Mouse (Mus musculus) midbrain, embryonic 14.5 days (tissue): ENCODE data around the gene Tmem33. TPM values are rescaled to one million over a fixed set of nuclear protein-coding genes. Genes with fewer than 3 reads are reported as not detected.
A peak's percentile ranks its signal among the peaks of the same experiment; 100 is the strongest.

Source experiments
- ATAC-seq: fragments of 200-750 bp; cut with Nextera tagmentation; 2 replicates; pipeline ENCODE4 v1.8.0; 2017; ENCODE audit warnings: moderate number of reproducible peaks, moderate library complexity; ENCODE audit not compliant: low FRiP score, low TSS enrichment
- DNase-seq: peaks from one replicate; pipeline ENCODE4 v3.0.0-alpha.2; 2015
- H3K27ac ChIP-seq: fragments of 300-500 bp; sonication (generic); replicated peaks from 2 replicates; pipeline ENCODE4 v1.5.1; 2014; ENCODE audit warnings: mild to moderate bottlenecking, low read depth, low read length, moderate library complexity
- H3K27me3 ChIP-seq: fragments of 300-500 bp; sonication (generic); 2 replicates; pipeline ENCODE4 v1.6.1; 2014; ENCODE audit warnings: low read length, control low read depth, mixed read lengths; ENCODE audit not compliant: control insufficient read depth, insufficient read depth
- H3K36me3 ChIP-seq: fragments of 300-500 bp; sonication (generic); 2 replicates; pipeline ENCODE4 v1.6.1; 2014; ENCODE audit warnings: low read length, control low read depth; ENCODE audit not compliant: control insufficient read depth, insufficient read depth
- H3K4me1 ChIP-seq: fragments of 300-500 bp; sonication (generic); 2 replicates; pipeline ENCODE4 v1.6.1; 2014; ENCODE audit warnings: mild to moderate bottlenecking, antibody characterized with exemption, low read length, control low read depth; ENCODE audit not compliant: control insufficient read depth, insufficient read depth
- H3K4me2 ChIP-seq: fragments of 300-500 bp; sonication (generic); 2 replicates; pipeline ENCODE4 v1.6.1; 2014; ENCODE audit warnings: mild to moderate bottlenecking, low read length, moderate library complexity
- H3K4me3 ChIP-seq: fragments of 300-500 bp; sonication (generic); replicated peaks from 2 replicates; pipeline ENCODE4 v1.5.1; 2014; ENCODE audit warnings: low read depth, low read length
- H3K9ac ChIP-seq: fragments of 300-500 bp; sonication (generic); replicated peaks from 2 replicates; pipeline ENCODE4 v1.6.1; 2014; ENCODE audit warnings: mild to moderate bottlenecking, low read length, moderate library complexity
- H3K9me3 ChIP-seq: fragments of 300-500 bp; sonication (generic); 2 replicates; pipeline ENCODE4 v1.6.1; 2016; ENCODE audit warnings: low read length, control low read depth, mixed read lengths; ENCODE audit not compliant: control insufficient read depth
- WGBS: fragments of 180-500 bp; shearing (Covaris S2); extraction: QIAGEN DNeasy Blood & Tissue Kit; methylation state at CpG from one replicate; pipeline ENCODE4 v1.1.7; 2014; 5-methylcytosine and 5-hydroxymethylcytosine counted together
- polyA plus RNA-seq: library from polyadenylated mRNA; unstranded; fragments of >200 nt; fragmentation: Nextera tagmentation; extraction: Ambion mirVana; gene quantifications from 2 replicates; pipeline ENCODE4 v1.2.1, GENCODE M21; 2014

Gene Tmem33
- polyA plus RNA-seq, 1 experiment from 2014 or later: 70.6 TPM

- ATAC-seq (no peak), DNase-seq (peak; percentile 83)
- Histone ChIP-seq H3K27me3 (peaks cover 29% of the 10 kb centered on the region), H3K4me2 (no peak overlapping the region), H3K9ac (no peak overlapping the region), H3K4me1 (no peaks in the 10 kb centered on the region), H3K4me3 (no peak overlapping the region), H3K36me3 (no peaks in the 10 kb centered on the region), H3K9me3 (no peaks in the 10 kb centered on the region), H3K27ac (no peak overlapping the region)
- WGBS: 7% methylated on average over 1 of the region's 1 CpGs
Observed at GRCm38 (mm10) chr5:67238303-67238702, 22.1 kb upstream of the Tmem33 start.

DNA sequence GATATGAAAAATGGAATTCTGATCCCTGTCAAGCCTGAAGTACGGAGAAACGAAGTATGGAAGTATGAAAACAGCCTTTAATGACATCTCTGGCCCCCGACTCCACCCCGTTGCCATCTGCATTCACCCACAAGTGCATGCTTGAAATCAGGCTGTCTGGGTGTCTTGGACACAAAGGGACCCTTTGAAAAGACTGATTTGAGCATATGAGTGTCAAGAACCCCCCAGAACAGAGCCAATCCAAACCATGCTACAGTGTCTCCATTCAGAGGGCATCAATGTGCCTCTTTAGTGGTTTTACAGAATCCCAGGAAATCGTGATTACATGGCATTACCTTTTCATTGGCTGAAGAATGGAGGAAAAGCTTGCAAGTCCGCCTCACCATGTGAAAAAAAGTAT, 18.7 kb upstream of the Tmem33 start:
- no peak overlapping the region for H3K4me2 ChIP-seq
- H3K27me3 ChIP-seq: 0 out of 2 replicates have a peak, but pooled peaks cover 2% of the 10 kb centered on the region
- ATAC-seq: no peak
- H3K9me3 ChIP-seq: no peaks in the 10 kb centered on the region
- H3K4me3 ChIP-seq: no peak overlapping the region
- DNase-seq: no peak
- no peaks in the 10 kb centered on the region for H3K36me3 ChIP-seq
- no peak overlapping the region for H3K9ac ChIP-seq
- H3K27ac ChIP-seq: no peak overlapping the region
- 45% methylated on average over 6 of the region's 6 CpGs for WGBS
- H3K4me1 ChIP-seq: no peaks in the 10 kb centered on the region

DNA sequence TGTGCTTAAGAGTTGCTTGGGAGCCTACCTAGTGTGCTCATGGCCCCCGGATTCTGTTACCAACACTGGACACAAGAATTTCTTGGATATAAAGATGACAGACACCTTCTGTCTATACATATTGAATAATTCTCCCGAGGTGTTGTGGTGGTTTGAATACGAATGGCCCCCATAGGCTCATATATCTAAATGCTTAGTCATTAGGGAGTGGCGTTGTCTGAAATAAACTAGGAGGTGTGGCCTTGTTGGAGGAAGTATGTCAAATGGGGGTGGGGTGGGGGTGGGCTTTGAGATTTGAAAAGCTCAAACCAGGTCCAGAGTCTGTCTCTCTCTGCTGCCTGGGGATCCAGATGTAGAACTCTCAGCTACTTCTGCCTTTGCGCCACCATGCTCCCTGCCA, 17.1 kb upstream of the Tmem33 start:
- ATAC-seq: no peak
- H3K9me3 ChIP-seq: no peaks in the 10 kb centered on the region
- H3K36me3 ChIP-seq: no peaks in the 10 kb centered on the region
- H3K27me3 ChIP-seq: no peaks in the 10 kb centered on the region
- 92% methylated on average over 5 of the region's 5 CpGs for WGBS
- no peak overlapping the region for H3K4me3 ChIP-seq
- no peaks in the 10 kb centered on the region for H3K4me1 ChIP-seq
- DNase-seq: no peak
- H3K27ac ChIP-seq: no peak overlapping the region
- H3K9ac ChIP-seq: no peak overlapping the region
- no peak overlapping the region for H3K4me2 ChIP-seq

DNA sequence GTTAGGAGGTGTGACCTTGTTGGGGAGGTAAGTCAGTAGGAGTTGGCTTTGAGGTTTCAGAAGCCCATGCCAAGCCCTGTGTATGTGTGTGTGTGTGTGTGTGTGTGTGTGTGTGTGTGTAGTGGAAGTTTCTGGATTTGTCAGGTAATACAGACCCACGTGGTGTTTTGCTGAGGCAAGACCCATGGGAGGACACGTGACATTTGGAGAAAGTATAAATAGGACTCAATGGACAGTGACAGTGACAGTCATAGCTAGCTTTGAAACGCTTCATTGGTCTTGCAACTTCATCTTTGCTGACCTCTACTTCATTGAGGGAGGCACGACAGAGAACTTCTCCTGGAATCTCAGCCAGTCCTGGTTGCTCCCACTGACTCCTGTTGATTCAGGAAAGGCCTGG, 8.1 kb upstream of the Tmem33 start:
- Histone ChIP-seq H3K4me3 (no peak overlapping the region), H3K9me3 (no peaks in the 10 kb centered on the region), H3K27me3 (no peaks in the 10 kb centered on the region), H3K27ac (no peak overlapping the region), H3K4me1 (no peaks in the 10 kb centered on the region), H3K9ac (no peak overlapping the region), H3K4me2 (no peak overlapping the region), H3K36me3 (no peaks in the 10 kb centered on the region)
- 78% methylated on average over 4 of the region's 4 CpGs for WGBS
- ATAC-seq (no peak), DNase-seq (no peak)

- Histone ChIP-seq H3K4me3 (no peak overlapping the region), H3K27me3 (no peaks in the 10 kb centered on the region), H3K4me2 (no peak overlapping the region), H3K27ac (no peak overlapping the region), H3K4me1 (no peaks in the 10 kb centered on the region), H3K36me3 (no peaks in the 10 kb centered on the region), H3K9ac (no peak overlapping the region), H3K9me3 (no peaks in the 10 kb centered on the region)
- ATAC-seq (no peak), DNase-seq (no peak)
- WGBS: 80% methylated on average over 8 of the region's 8 CpGs
Observed at GRCm38 (mm10) chr5:67255664-67256063, 4.7 kb upstream of the Tmem33 start.

GRCm38 (mm10) chr5:67258473-67258872, 1.9 kb upstream of the Tmem33 start:
- no peak overlapping the region for H3K4me3 ChIP-seq
- no peaks in the 10 kb centered on the region for H3K9me3 ChIP-seq
- ATAC-seq: no peak
- peaks cover 10% of the 10 kb centered on the region; the same call in 1 of the 2 replicates for H3K36me3 ChIP-seq
- H3K27me3 ChIP-seq: no peaks in the 10 kb centered on the region
- no peak for DNase-seq
- no peak overlapping the region for H3K4me2 ChIP-seq
- H3K27ac ChIP-seq: no peak overlapping the region
- peaks cover 11% of the 10 kb centered on the region for H3K4me1 ChIP-seq
- WGBS: 90% methylated on average over 9 of the region's 9 CpGs
- H3K9ac ChIP-seq: no peak overlapping the region

- Histone ChIP-seq H3K4me2 (peak overlapping the region; percentile 78), H3K4me1 (peaks cover 11% of the 10 kb centered on the region), H3K9ac (peak overlapping the region; percentile 39), H3K36me3 (peaks cover 26% of the 10 kb centered on the region), H3K27ac (0 out of 2 replicates have a peak overlapping the region, but pooled peaks have one; percentile 4), H3K27me3 (no peaks in the 10 kb centered on the region), H3K9me3 (no peaks in the 10 kb centered on the region), H3K4me3 (peak overlapping the region; percentile 97)
- ATAC-seq: peak; percentile 22; the same call in 1 of the 2 replicates
- DNase-seq: no peak
- WGBS: under 1% methylated on average over 9 of the region's 9 CpGs
Observed at GRCm38 (mm10) chr5:67260159-67260530, 220 bp upstream of the Tmem33 start.

- Histone ChIP-seq H3K27me3 (no peaks in the 10 kb centered on the region), H3K4me2 (no peak overlapping the region), H3K27ac (no peak overlapping the region), H3K4me3 (no peak overlapping the region), H3K36me3 (peaks cover 52% of the 10 kb centered on the region), H3K9ac (no peak overlapping the region), H3K9me3 (no peaks in the 10 kb centered on the region), H3K4me1 (peaks cover 11% of the 10 kb centered on the region)
- ATAC-seq (no peak), DNase-seq (no peak)
- WGBS: 92% methylated on average over 7 of the region's 7 CpGs
Observed at GRCm38 (mm10) chr5:67262964-67263363, 2.6 kb downstream of the Tmem33 start.

DNA sequence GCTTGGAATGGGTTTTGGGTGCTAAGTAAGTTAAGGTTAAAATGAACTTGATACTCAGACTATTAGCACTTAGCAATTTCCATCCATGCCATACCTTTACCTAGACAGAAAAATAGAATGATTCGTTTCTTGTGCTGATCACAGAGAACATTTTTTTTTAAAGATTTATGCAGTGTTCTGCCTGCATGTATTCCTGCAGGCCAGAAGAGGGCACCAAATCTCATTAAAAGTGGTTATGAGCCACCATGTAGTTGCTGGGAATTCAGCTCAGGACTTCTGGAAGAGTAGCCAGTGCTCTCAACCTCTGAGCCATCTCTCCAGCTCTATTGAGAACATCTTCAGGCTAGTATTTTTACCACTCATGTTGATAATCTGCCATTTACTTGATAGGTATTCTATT, 5.7 kb downstream of the Tmem33 start:
- Histone ChIP-seq H3K9ac (no peak overlapping the region), H3K27ac (no peak overlapping the region), H3K27me3 (no peaks in the 10 kb centered on the region), H3K4me2 (no peak overlapping the region), H3K4me1 (peaks cover 11% of the 10 kb centered on the region), H3K4me3 (no peak overlapping the region), H3K9me3 (no peaks in the 10 kb centered on the region), H3K36me3 (peaks cover 67% of the 10 kb centered on the region)
- WGBS: 95% methylated on average over 1 of the region's 1 CpGs
- DNase-seq: peak; percentile 24
- ATAC-seq: no peak
